Mouse (Mus musculus) hindbrain, embryonic 11.5 days (tissue): ENCODE measurements around the gene Tbk1. TPM values are rescaled to one million over a fixed set of nuclear protein-coding genes. Genes with fewer than 3 reads are reported as not detected.

ENCODE experiments used
- ATAC-seq: fragments of 200-750 bp; cut with Nextera tagmentation; 2 replicates; pipeline ENCODE4 v1.8.0; 2017; ENCODE audit warnings: mild to moderate bottlenecking, moderate TSS enrichment, moderate library complexity; ENCODE audit not compliant: low FRiP score
- DNase-seq: peaks from one replicate; pipeline ENCODE4 v3.0.0-alpha.2; 2015; ENCODE audit warnings: low spot score
- H3K27ac ChIP-seq: fragments of 300-500 bp; sonication (generic); 2 replicates; pipeline ENCODE4 v1.5.1; 2014; ENCODE audit warnings: mild to moderate bottlenecking, low read depth, low read length
- H3K27me3 ChIP-seq: fragments of 300-500 bp; sonication (generic); 2 replicates; pipeline ENCODE4 v1.6.1; 2014; ENCODE audit warnings: mild to moderate bottlenecking, low read length, moderate library complexity, mixed read lengths; ENCODE audit not compliant: control insufficient read depth, insufficient read depth
- H3K36me3 ChIP-seq: fragments of 300-500 bp; sonication (generic); 2 replicates; pipeline ENCODE4 v1.6.1; 2014; ENCODE audit warnings: mild to moderate bottlenecking, low read length, moderate library complexity, mixed read lengths; ENCODE audit not compliant: control insufficient read depth, insufficient read depth
- H3K4me1 ChIP-seq: fragments of 300-500 bp; sonication (generic); replicated peaks from 2 replicates; pipeline ENCODE4 v1.6.1; 2014; ENCODE audit warnings: low read length, mixed read lengths; ENCODE audit not compliant: control insufficient read depth, insufficient read depth
- H3K4me2 ChIP-seq: fragments of 300-500 bp; sonication (generic); replicated peaks from 2 replicates; pipeline ENCODE4 v1.6.1; 2014; ENCODE audit warnings: mild to moderate bottlenecking, low read depth, low read length
- H3K4me3 ChIP-seq: fragments of 300-500 bp; sonication (generic); 2 replicates; pipeline ENCODE4 v1.5.1; 2014; ENCODE audit warnings: low read depth, low read length
- H3K9ac ChIP-seq: fragments of 300-500 bp; sonication (generic); 2 replicates; pipeline ENCODE4 v1.6.1; 2014; ENCODE audit warnings: low read depth, low read length
- H3K9me3 ChIP-seq: fragments of 300-500 bp; sonication (generic); 2 replicates; pipeline ENCODE4 v1.6.1; 2016; ENCODE audit warnings: low read length; ENCODE audit not compliant: control insufficient read depth
- WGBS: fragments of 180-500 bp; shearing (Covaris S2); extraction: QIAGEN DNeasy Blood & Tissue Kit; methylation state at CpG from one replicate; pipeline ENCODE4 v1.1.7; 2014; 5-methylcytosine and 5-hydroxymethylcytosine counted together
- polyA plus RNA-seq: library from polyadenylated mRNA; unstranded; fragments of >200 nt; fragmentation: Nextera tagmentation; extraction: Ambion mirVana; gene quantifications from 2 replicates; pipeline ENCODE4 v1.2.1, GENCODE M21; 2014

Tbk1 gene
- polyA plus RNA-seq, 1 experiment from 2014 or later: 36.4 TPM

- Histone ChIP-seq H3K4me2 (no peak overlapping the region), H3K9ac (no peak overlapping the region), H3K27me3 (no peaks in the 10 kb centered on the region), H3K36me3 (0 out of 2 replicates have a peak, but pooled peaks cover 2% of the 10 kb centered on the region), H3K4me1 (0 out of 2 replicates have a peak, but pooled peaks cover 2% of the 10 kb centered on the region), H3K4me3 (no peak overlapping the region), H3K27ac (no peak overlapping the region), H3K9me3 (no peaks in the 10 kb centered on the region)
- ATAC-seq (no peak), DNase-seq (no peak)
- WGBS: 93% methylated on average over 7 of the region's 7 CpGs
Observed at GRCm38 (mm10) chr10:121623670-121624069, 37.1 kb upstream of the Tbk1 start.

- H3K27me3 ChIP-seq: no peaks in the 10 kb centered on the region
Observed at GRCm38 (mm10) chr10:121622431-121622830, 35.8 kb upstream of the Tbk1 start.

GRCm38 (mm10) chr10:121615935-121616334 is 29.3 kb upstream of the Tbk1 start:
- no peaks in the 10 kb centered on the region for H3K9me3 ChIP-seq
- H3K27me3 ChIP-seq: no peaks in the 10 kb centered on the region
- H3K4me3 ChIP-seq: no peak overlapping the region
- WGBS: 64% methylated on average over 7 of the region's 7 CpGs
- no peaks in the 10 kb centered on the region for H3K4me1 ChIP-seq
- ATAC-seq (no peak), DNase-seq (no peak)
- H3K27ac ChIP-seq: no peak overlapping the region
- H3K9ac ChIP-seq: no peak overlapping the region
- no peak overlapping the region for H3K4me2 ChIP-seq
- peaks cover 8% of the 10 kb centered on the region; the same call in 1 of the 2 replicates for H3K36me3 ChIP-seq

More at GRCm38 (mm10) chr10:121622431-121622830, 35.8 kb upstream of the Tbk1 start:
- H3K4me1 ChIP-seq: 0 out of 2 replicates have a peak, but pooled peaks cover 2% of the 10 kb centered on the region
- H3K9ac ChIP-seq: no peak overlapping the region
- 92% methylated on average over 6 of the region's 6 CpGs for WGBS
- no peak for DNase-seq
- no peak for ATAC-seq
- no peak overlapping the region for H3K4me2 ChIP-seq
- H3K4me3 ChIP-seq: no peak overlapping the region
- no peaks in the 10 kb centered on the region for H3K9me3 ChIP-seq
- 0 out of 2 replicates have a peak, but pooled peaks cover 2% of the 10 kb centered on the region for H3K36me3 ChIP-seq
- no peak overlapping the region for H3K27ac ChIP-seq

GRCm38 (mm10) chr10:121615146-121615870 is 28.7 kb upstream of the Tbk1 start:
- DNase-seq: no peak
- H3K4me3 ChIP-seq: no peak overlapping the region
- H3K27ac ChIP-seq: no peak overlapping the region
- H3K36me3 ChIP-seq: peaks cover 5% of the 10 kb centered on the region; the same call in 1 of the 2 replicates
- WGBS: 92% methylated on average over 13 of the region's 13 CpGs
- no peaks in the 10 kb centered on the region for H3K9me3 ChIP-seq
- H3K4me2 ChIP-seq: no peak overlapping the region
- ATAC-seq: no peak
- no peaks in the 10 kb centered on the region for H3K27me3 ChIP-seq
- no peaks in the 10 kb centered on the region for H3K4me1 ChIP-seq
- no peak overlapping the region for H3K9ac ChIP-seq

GRCm38 (mm10) chr10:121613570-121613969 is 27.0 kb upstream of the Tbk1 start:
- H3K4me1 ChIP-seq: no peaks in the 10 kb centered on the region
- no peak overlapping the region for H3K9ac ChIP-seq
- H3K27me3 ChIP-seq: no peaks in the 10 kb centered on the region
- ATAC-seq (no peak), DNase-seq (no peak)
- peaks cover 12% of the 10 kb centered on the region; the same call in 1 of the 2 replicates for H3K36me3 ChIP-seq
- 92% methylated on average over 13 of the region's 13 CpGs for WGBS
- H3K4me3 ChIP-seq: no peak overlapping the region
- H3K4me2 ChIP-seq: no peak overlapping the region
- no peaks in the 10 kb centered on the region for H3K9me3 ChIP-seq
- H3K27ac ChIP-seq: no peak overlapping the region

- H3K9me3 ChIP-seq: no peaks in the 10 kb centered on the region
- no peak for ATAC-seq
- H3K9ac ChIP-seq: no peak overlapping the region
- no peaks in the 10 kb centered on the region for H3K4me1 ChIP-seq
- H3K4me2 ChIP-seq: no peak overlapping the region
- H3K27me3 ChIP-seq: no peaks in the 10 kb centered on the region
- no peak overlapping the region for H3K4me3 ChIP-seq
- DNase-seq: no peak
- H3K27ac ChIP-seq: no peak overlapping the region
- peaks cover 12% of the 10 kb centered on the region; the same call in 1 of the 2 replicates for H3K36me3 ChIP-seq
- 92% methylated on average over 6 of the region's 6 CpGs for WGBS
Observed at GRCm38 (mm10) chr10:121612448-121612847, 25.9 kb upstream of the Tbk1 start.

GRCm38 (mm10) chr10:121611587-121611986 is 25.0 kb upstream of the Tbk1 start:
- Histone ChIP-seq H3K9me3 (no peaks in the 10 kb centered on the region), H3K9ac (no peak overlapping the region), H3K36me3 (peaks cover 14% of the 10 kb centered on the region), H3K4me2 (no peak overlapping the region), H3K27me3 (no peaks in the 10 kb centered on the region), H3K4me3 (no peak overlapping the region), H3K4me1 (no peaks in the 10 kb centered on the region), H3K27ac (no peak overlapping the region)
- 80% methylated on average over 9 of the region's 10 CpGs for WGBS
- DNase-seq (no peak), ATAC-seq (no peak)

GRCm38 (mm10) chr10:121608177-121608576 is 21.6 kb upstream of the Tbk1 start:
- WGBS: 96% methylated on average over 10 of the region's 10 CpGs
- Histone ChIP-seq H3K4me2 (no peak overlapping the region), H3K27me3 (no peaks in the 10 kb centered on the region), H3K27ac (no peak overlapping the region), H3K4me1 (no peaks in the 10 kb centered on the region), H3K36me3 (peaks cover 23% of the 10 kb centered on the region), H3K4me3 (no peak overlapping the region), H3K9ac (no peak overlapping the region), H3K9me3 (no peaks in the 10 kb centered on the region)
- no peak for ATAC-seq
- DNase-seq: no peak
